Mouse (Mus musculus) brain, embryonic 14.5 days (tissue): ENCODE data around the gene Rps28.

ENCODE experiments used
- CTCF ChIP-seq: fragments of 200-500 bp; IDR thresholded peaks from 2 replicates; pipeline ENCODE4 v1.5.1; 2012; ENCODE audit warnings: inconsistent platforms, mild to moderate bottlenecking, moderate library complexity, borderline replicate concordance; ENCODE audit not compliant: insufficient read depth, insufficient read length; ENCODE audit errors: extremely low read depth
- POLR2A ChIP-seq: fragments of 200-500 bp; IDR thresholded peaks from 2 replicates; pipeline ENCODE4 v1.6.1; 2012; ENCODE audit warnings: mild to moderate bottlenecking, inconsistent platforms, borderline replicate concordance; ENCODE audit not compliant: poor library complexity, insufficient read depth, insufficient read length, severe bottlenecking; ENCODE audit errors: extremely low read depth

DNA sequence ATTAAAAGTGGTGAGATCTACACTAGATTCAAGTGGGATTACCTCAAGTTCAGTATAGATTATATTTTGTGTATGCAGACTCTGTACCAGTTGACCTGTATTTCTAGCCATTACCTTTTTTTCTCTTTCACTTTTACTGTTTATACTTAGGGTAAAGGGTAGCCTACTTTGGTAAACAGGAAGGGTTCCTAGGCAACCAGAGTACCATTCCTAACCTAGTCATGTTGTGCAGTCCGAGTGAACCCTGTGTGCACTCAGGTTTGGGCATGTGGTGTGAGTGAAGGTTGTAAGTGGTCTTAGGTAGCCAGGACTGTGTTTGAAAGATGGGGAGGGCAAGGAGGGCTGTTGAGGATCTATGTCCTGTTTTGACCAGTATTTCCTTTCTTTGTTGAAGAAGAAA is 27.0 kb upstream of the Rps28 start:
- TF ChIP-seq CTCF (no peak), POLR2A (no peak)
